Mouse (Mus musculus) retina, embryonic 14.5 days (tissue): ENCODE measurements around the gene Tspan9.
A peak's percentile ranks its signal among the peaks of the same experiment; 100 is the strongest.

Experiments used
- DNase-seq: peaks from one replicate; pipeline ENCODE4 v3.0.0-alpha.2; 2015; ENCODE audit warnings: low spot score

Tspan9 gene

GRCm38 (mm10) chr6:127980381-127981045, 162.9 kb downstream of the Tspan9 start:
- peak; percentile 71 for DNase-seq

- no peak for DNase-seq
Observed at GRCm38 (mm10) chr6:127979831-127980230, 163.6 kb downstream of the Tspan9 start.

- peak; percentile 61 for DNase-seq
Observed at GRCm38 (mm10) chr6:127978941-127979340, 164.5 kb downstream of the Tspan9 start.

GRCm38 (mm10) chr6:127976695-127977094, 166.7 kb downstream of the Tspan9 start:
- no peak for DNase-seq

GRCm38 (mm10) chr6:127974000-127974399, 169.4 kb downstream of the Tspan9 start:
- no peak for DNase-seq

- no peak for DNase-seq
Observed at GRCm38 (mm10) chr6:127973553-127973952, 169.8 kb downstream of the Tspan9 start.

GRCm38 (mm10) chr6:127971931-127972330, 171.5 kb downstream of the Tspan9 start:
- no peak for DNase-seq

GRCm38 (mm10) chr6:127970848-127971247, 172.5 kb downstream of the Tspan9 start:
- DNase-seq = no peak

- peak; percentile 94 for DNase-seq
Observed at GRCm38 (mm10) chr6:127970120-127970519, 173.3 kb downstream of the Tspan9 start.

GRCm38 (mm10) chr6:127969709-127970108, 173.7 kb downstream of the Tspan9 start:
- DNase-seq = peak; percentile 43

GRCm38 (mm10) chr6:127965497-127965896, 177.9 kb downstream of the Tspan9 start:
- DNase-seq = peak; percentile 68

GRCm38 (mm10) chr6:127960203-127960602, 183.2 kb downstream of the Tspan9 start:
- DNase-seq = no peak

GRCm38 (mm10) chr6:127956172-127956571, 187.2 kb downstream of the Tspan9 start:
- DNase-seq = no peak

GRCm38 (mm10) chr6:127953071-127953470, 190.3 kb downstream of the Tspan9 start:
- DNase-seq = no peak

- DNase-seq = no peak
Observed at GRCm38 (mm10) chr6:127949885-127950284, 193.5 kb downstream of the Tspan9 start.

GRCm38 (mm10) chr6:127948656-127949055, 194.7 kb downstream of the Tspan9 start:
- no peak for DNase-seq

- peak; percentile 93 for DNase-seq
Observed at GRCm38 (mm10) chr6:127945725-127946124, 197.7 kb downstream of the Tspan9 start.

GRCm38 (mm10) chr6:127942421-127942820, 201.0 kb downstream of the Tspan9 start:
- no peak for DNase-seq

GRCm38 (mm10) chr6:127935105-127935504, 208.3 kb downstream of the Tspan9 start:
- DNase-seq = no peak

- no peak for DNase-seq
Observed at GRCm38 (mm10) chr6:127933841-127934240, 209.6 kb downstream of the Tspan9 start.

- peak; percentile 59 for DNase-seq
Observed at GRCm38 (mm10) chr6:127932697-127933096, 210.7 kb downstream of the Tspan9 start.

- DNase-seq = no peak
Observed at GRCm38 (mm10) chr6:127928682-127929081, 214.7 kb downstream of the Tspan9 start.

- peak; percentile 57 for DNase-seq
Observed at GRCm38 (mm10) chr6:127925915-127926314, 217.5 kb downstream of the Tspan9 start.

GRCm38 (mm10) chr6:127924750-127925149, 218.6 kb downstream of the Tspan9 start:
- DNase-seq = peak; percentile 14
